8 mouse cellular contexts compared by ENCODE assay signal in genomic region chr6:49236331-49236730, GRCm38 (mm10). TPM values are rescaled to one million over a fixed set of nuclear protein-coding genes. Genes with fewer than 3 reads are reported as not detected.
DNase-seq lines count a peak whose midpoint lies in the region; ATAC-seq and TF ChIP-seq lines count a peak whose summit lies in the region.

No protein-coding gene starts in this region.

- no peak overlapping the region for H3K9ac ChIP-seq in forebrain, embryonic 11.5 days (ENCODE audit: low read length)
- H3K9ac ChIP-seq in heart, embryonic 15.5 days: no peak overlapping the region
- no peak overlapping the region for H3K9ac ChIP-seq in liver, adult 2 months (ENCODE audit: low read depth, low read length)

- no peaks in the 10 kb centered on the region for H3K79me2 ChIP-seq in liver, adult 2 months (ENCODE audit: control insufficient read depth, insufficient read depth, low read length)
- no peaks in the 10 kb centered on the region for H3K79me2 ChIP-seq in myocyte (ENCODE audit: control insufficient read depth, insufficient read depth)

- H3ac ChIP-seq in myocyte (ENCODE audit: control insufficient read depth, insufficient read length): no peak overlapping the region

- H3K27ac ChIP-seq in forebrain, embryonic 11.5 days (ENCODE audit: low read depth, low read length): no peak overlapping the region
- H3K27ac ChIP-seq in heart, embryonic 15.5 days: no peak overlapping the region
- no peak overlapping the region for H3K27ac ChIP-seq in liver, adult 2 months (replicated peaks; ENCODE audit: insufficient read depth, low read depth, low read length)

- 55% methylated on average over 9 of the region's 9 CpGs for WGBS in forebrain, embryonic 11.5 days
- WGBS in heart, embryonic 15.5 days: 55% methylated on average over 9 of the region's 9 CpGs
- 56% methylated on average over 9 of the region's 9 CpGs for WGBS in liver, adult 2 months

- H3K36me3 ChIP-seq in forebrain, embryonic 11.5 days (ENCODE audit: control insufficient read depth, insufficient read depth, low read length): no peaks in the 10 kb centered on the region
- H3K36me3 ChIP-seq in heart, embryonic 15.5 days: no peaks in the 10 kb centered on the region
- H3K36me3 ChIP-seq in liver, adult 2 months (ENCODE audit: control insufficient read depth, insufficient read depth, low read length): no peaks in the 10 kb centered on the region
- no peaks in the 10 kb centered on the region for H3K36me3 ChIP-seq in myocyte (ENCODE audit: control insufficient read depth, insufficient read depth)
- no peaks in the 10 kb centered on the region for H3K36me3 ChIP-seq in splenic B cell, adult 2 months (ENCODE audit: control insufficient read depth, insufficient read depth, low read length, poor library complexity, severe bottlenecking)

- peak; percentile 100 for ATAC-seq in forebrain, embryonic 11.5 days (replicated peaks; ENCODE audit: low FRiP score)
- peak; percentile 100 for ATAC-seq in heart, embryonic 15.5 days (replicated peaks; ENCODE audit: insufficient number of reproducible peaks, insufficient read depth, low FRiP score, low read depth)

- H3K27me3 ChIP-seq in forebrain, embryonic 11.5 days (ENCODE audit: control insufficient read depth, insufficient read depth, low read length): no peaks in the 10 kb centered on the region
- H3K27me3 ChIP-seq in heart, embryonic 15.5 days: no peaks in the 10 kb centered on the region
- no peaks in the 10 kb centered on the region for H3K27me3 ChIP-seq in liver, adult 2 months (ENCODE audit: control insufficient read depth, insufficient read depth, low read length)
- no peaks in the 10 kb centered on the region for H3K27me3 ChIP-seq in myocyte (ENCODE audit: control insufficient read depth, insufficient read depth, insufficient read length)
- no peaks in the 10 kb centered on the region for H3K27me3 ChIP-seq in splenic B cell, adult 2 months (ENCODE audit: control insufficient read depth, insufficient read depth, low read length, poor library complexity, severe bottlenecking)

- TF ChIP-seq CTCF in liver, adult 2 months (IDR thresholded peaks at IDR 0.05; ENCODE audit: low read depth, low read length): no peak

- no peak overlapping the region for H3K4me3 ChIP-seq in forebrain, embryonic 11.5 days (ENCODE audit: low read depth, low read length)
- no peak overlapping the region for H3K4me3 ChIP-seq in heart, embryonic 15.5 days
- no peak overlapping the region for H3K4me3 ChIP-seq in liver, adult 2 months (ENCODE audit: insufficient read depth, low read depth, low read length)
- no peak overlapping the region for H3K4me3 ChIP-seq in myocyte

- H3K9me3 ChIP-seq in forebrain, embryonic 11.5 days (ENCODE audit: control insufficient read depth, low read length): no peaks in the 10 kb centered on the region
- no peaks in the 10 kb centered on the region for H3K9me3 ChIP-seq in heart, embryonic 15.5 days (replicated peaks)

- no peak for TF ChIP-seq POLR2A in liver, adult 2 months (IDR thresholded peaks at IDR 0.05; ENCODE audit: extremely low read depth, insufficient read depth, low read length)
- TF ChIP-seq POLR2A in myocyte (IDR thresholded peaks at IDR 0.05; ENCODE audit: insufficient read length, low read depth): no peak

- peak; percentile 90 for DNase-seq in CD4-positive helper T cell, adult 2 months (ENCODE audit: low read depth, low spot score)
- DNase-seq in c-Kit-positive CD71-negative TER-119-negative erythroid progenitor cells, embryonic 14.5 days (ENCODE audit: low read depth): peak; percentile 98
- no peak for DNase-seq in forebrain, embryonic 11.5 days (ENCODE audit: low spot score)
- peak; percentile 100 for DNase-seq in kidney, postnatal 10 days
- peak; percentile 85 for DNase-seq in liver, adult 2 months (ENCODE audit: extremely low read depth, low read depth, low spot score)
- DNase-seq in splenic B cell, adult 2 months (ENCODE audit: low read depth, low spot score): peak; percentile 92

- 0 out of 2 replicates have a peak, but pooled peaks cover 1% of the 10 kb centered on the region for H3K4me1 ChIP-seq in forebrain, embryonic 11.5 days (replicated peaks; ENCODE audit: control insufficient read depth, insufficient read depth, low read length)
- no peaks in the 10 kb centered on the region for H3K4me1 ChIP-seq in heart, embryonic 15.5 days (replicated peaks)
- no peaks in the 10 kb centered on the region for H3K4me1 ChIP-seq in liver, adult 2 months (ENCODE audit: control insufficient read depth, insufficient read depth, low read length)

- no peak overlapping the region for H3K4me2 ChIP-seq in forebrain, embryonic 11.5 days (ENCODE audit: low read depth, low read length, severe bottlenecking)
- H3K4me2 ChIP-seq in heart, embryonic 15.5 days: no peak overlapping the region
- no peak overlapping the region for H3K4me2 ChIP-seq in myocyte (ENCODE audit: low read depth)

TF ChIP-seq in myocyte, 11 proteins besides CTCF, POLR2A, EP300 and RAD21:
- peak in 1 of 3 experiments; percentile 67 for TF ChIP-seq MYOD1 (IDR thresholded peaks at IDR 0.05; ENCODE audit: control insufficient read depth in 1 of 3, insufficient read length in 2 of 3, low read depth in 2 of 3)
- TF ChIP-seq MAX (IDR thresholded peaks at IDR 0.05; ENCODE audit: low read depth): peak; percentile 81
- TF ChIP-seq CEBPB (IDR thresholded peaks at IDR 0.05; ENCODE audit: insufficient read depth, poor library complexity, severe bottlenecking): peak; percentile 76
- peak; percentile 72 for TF ChIP-seq E2F4 (IDR thresholded peaks at IDR 0.05; ENCODE audit: insufficient read depth)
- peak in 1 of 3 experiments; percentile 21 for TF ChIP-seq MYOG (IDR thresholded peaks at IDR 0.05; ENCODE audit: control insufficient read depth in 1 of 3, insufficient read depth in 1 of 3, insufficient read length in 2 of 3, low read depth in 2 of 3)
- TF ChIP-seq REST (IDR thresholded peaks at IDR 0.05; ENCODE audit: insufficient read depth, insufficient read length): no peak
- TF ChIP-seq TCF3 (IDR thresholded peaks at IDR 0.05; ENCODE audit: insufficient read length, low read depth): no peak
- peak; percentile 75 for TF ChIP-seq TCF12 (IDR thresholded peaks at IDR 0.05; ENCODE audit: insufficient read depth, poor library complexity, severe bottlenecking)

RNA-seq across cellular contexts. Expression of gene Igf2bp3, which starts 21.6 kb away (rescaled TPM):
- polyA plus RNA-seq in forebrain, embryonic 11.5 days (2014; fragmentation: Nextera tagmentation; extraction: Ambion mirVana): 121 and 132 TPM in 2 replicates
- 33.0 and 33.4 TPM in 2 replicates for polyA plus RNA-seq in heart, embryonic 15.5 days (2015; fragmentation: Nextera tagmentation; extraction: Ambion mirVana)
- total RNA-seq in liver, adult 2 months (2014; rRNA removed): 0.27 and 0.46 TPM in 2 replicates
- polyA plus RNA-seq in liver, adult 2 months (2012; rRNA removed): 0.05 and 0.21 TPM in 2 replicates
- polyA plus RNA-seq in myocyte (2012; fragmentation: generic; extraction: Trizol): 0.26 TPM

RNA-seq across cellular contexts. Expression of gene Tra2a, which starts 27.5 kb away (rescaled TPM):
- 64.4 and 68.5 TPM in 2 replicates for polyA plus RNA-seq in forebrain, embryonic 11.5 days (2014; fragmentation: Nextera tagmentation; extraction: Ambion mirVana)
- 55.5 and 59.6 TPM in 2 replicates for polyA plus RNA-seq in heart, embryonic 15.5 days (2015; fragmentation: Nextera tagmentation; extraction: Ambion mirVana)
- 19.3 and 20.5 TPM in 2 replicates for total RNA-seq in liver, adult 2 months (2014; rRNA removed)
- 7.8 and 9.8 TPM in 2 replicates for polyA plus RNA-seq in liver, adult 2 months (2012; rRNA removed)
- 26.5 TPM for polyA plus RNA-seq in myocyte (2012; fragmentation: generic; extraction: Trizol)

Comparison
In these comparisons a context has a peak if more than half of its experiments do, and no peak if none do; other contexts are left out.
1. RNA of gene Igf2bp3, which starts 21.6 kb away (polyA plus RNA-seq): 121 to 132 TPM in forebrain, embryonic 11.5 days and 33.0 to 33.4 TPM in heart, embryonic 15.5 days; 0.26 TPM in myocyte (single experiment) and 0.05 to 0.21 TPM in liver, adult 2 months; every median in the first group is over 10 times any median in the second.